Mouse (Mus musculus): ENCODE results near the gene Ccdc187. TPM values are rescaled to one million over a fixed set of nuclear protein-coding genes. Genes with fewer than 3 reads are reported as not detected.

Gene Ccdc187
- total RNA-seq, 2 experiments from 2014 or later = 0.03 TPM; not detected in 1

GRCm38 (mm10) chr2:26280594-26280993, 13.8 kb downstream of the Ccdc187 start:
- DNase-seq = no peak

- no peak for DNase-seq
These were observed 14.6 kb downstream of the Ccdc187 start for GRCm38 (mm10) chr2:26279712-26280111.

GRCm38 (mm10) chr2:26273611-26274010, 20.7 kb downstream of the Ccdc187 start:
- no peak for DNase-seq

- DNase-seq = no peak
These were observed 26.1 kb downstream of the Ccdc187 start for GRCm38 (mm10) chr2:26268216-26268615.

- no peak for DNase-seq
These were observed 28.2 kb downstream of the Ccdc187 start for GRCm38 (mm10) chr2:26266066-26266742.

GRCm38 (mm10) chr2:26265095-26265494, 29.3 kb downstream of the Ccdc187 start:
- DNase-seq = no peak

GRCm38 (mm10) chr2:26264646-26265045, 29.7 kb downstream of the Ccdc187 start:
- DNase-seq = no peak

GRCm38 (mm10) chr2:26257315-26258096, 36.9 kb downstream of the Ccdc187 start:
- DNase-seq = no peak

GRCm38 (mm10) chr2:26254816-26255215, 39.5 kb downstream of the Ccdc187 start:
- no peak for DNase-seq

- DNase-seq = no peak
These were observed 41.7 kb downstream of the Ccdc187 start for GRCm38 (mm10) chr2:26252514-26253206.

- DNase-seq = peak; percentile 20
These were observed 46.8 kb downstream of the Ccdc187 start for GRCm38 (mm10) chr2:26247531-26247930.

GRCm38 (mm10) chr2:26240841-26241240, 53.5 kb downstream of the Ccdc187 start:
- DNase-seq = no peak

GRCm38 (mm10) chr2:26240330-26240729, 54.0 kb downstream of the Ccdc187 start:
- no peak for DNase-seq

GRCm38 (mm10) chr2:26237290-26237782, 57.0 kb downstream of the Ccdc187 start, which contains the start of gene Qsox2:
Gene Qsox2 (minus strand): TSS chr2:26237525.
- peak; percentile 93 for DNase-seq

- DNase-seq = no peak
These were observed 57.6 kb downstream of the Ccdc187 start for GRCm38 (mm10) chr2:26236681-26237289.

- no peak for DNase-seq
These were observed 59.6 kb downstream of the Ccdc187 start for GRCm38 (mm10) chr2:26234771-26235170.

- DNase-seq = no peak
These were observed 60.1 kb downstream of the Ccdc187 start for GRCm38 (mm10) chr2:26234253-26234652.

- DNase-seq = no peak
These were observed 63.0 kb downstream of the Ccdc187 start for GRCm38 (mm10) chr2:26231366-26231765.

- DNase-seq = no peak
These were observed 64.1 kb downstream of the Ccdc187 start for GRCm38 (mm10) chr2:26230253-26230652.

GRCm38 (mm10) chr2:26227788-26228187, 66.6 kb downstream of the Ccdc187 start:
- DNase-seq = no peak

- DNase-seq = no peak
These were observed 69.1 kb downstream of the Ccdc187 start for GRCm38 (mm10) chr2:26225242-26225641.

- DNase-seq = no peak
These were observed 70.4 kb downstream of the Ccdc187 start for GRCm38 (mm10) chr2:26223961-26224360.
